Mouse (Mus musculus) cerebellum, postnatal 14 days (tissue): ENCODE measurements around the gene Itgb5.
A peak's percentile ranks its signal among the peaks of the same experiment; 100 is the strongest.

Source experiments
- DNase-seq, 2 experiments: peaks; one replicate each; pipeline ENCODE4 v3.0.0; 2021; ENCODE audit warnings: mixed read lengths in 2 of 2

Gene Itgb5

DNA sequence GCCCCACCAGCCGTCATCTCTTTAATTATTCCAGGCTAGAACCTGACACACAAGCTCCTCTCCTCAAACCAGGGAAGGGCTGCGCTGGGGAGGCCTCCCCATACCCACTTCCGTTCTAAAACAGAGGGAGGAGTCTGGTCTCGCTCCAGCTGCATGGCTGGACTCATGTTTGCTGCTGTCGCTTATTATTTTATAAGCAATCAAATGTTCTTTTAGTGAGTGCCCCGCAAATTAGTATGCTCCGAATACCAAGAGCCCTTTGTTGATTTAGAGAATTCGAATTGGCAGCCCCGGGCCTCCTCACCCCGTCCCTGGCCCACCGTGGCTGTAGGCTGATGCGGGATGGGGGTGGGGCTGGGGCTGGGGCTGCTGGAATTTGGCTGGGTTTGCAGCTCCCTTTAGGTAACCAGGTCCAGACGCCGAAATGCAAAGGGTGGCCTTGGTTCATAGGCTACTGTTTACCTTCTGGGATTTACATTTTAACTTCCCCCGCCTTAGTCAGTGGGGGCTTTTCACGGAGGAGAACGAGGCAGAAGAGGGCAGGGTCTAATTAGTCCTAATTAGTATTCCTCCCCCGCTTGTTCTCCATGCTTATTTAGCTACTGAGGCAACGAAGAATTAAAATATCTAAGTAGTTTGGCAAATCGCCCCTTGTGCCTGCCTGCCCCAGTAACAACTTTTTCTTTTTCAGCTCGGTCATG is 3.4 kb downstream of the Itgb5 start:
- DNase-seq: no peak

DNA sequence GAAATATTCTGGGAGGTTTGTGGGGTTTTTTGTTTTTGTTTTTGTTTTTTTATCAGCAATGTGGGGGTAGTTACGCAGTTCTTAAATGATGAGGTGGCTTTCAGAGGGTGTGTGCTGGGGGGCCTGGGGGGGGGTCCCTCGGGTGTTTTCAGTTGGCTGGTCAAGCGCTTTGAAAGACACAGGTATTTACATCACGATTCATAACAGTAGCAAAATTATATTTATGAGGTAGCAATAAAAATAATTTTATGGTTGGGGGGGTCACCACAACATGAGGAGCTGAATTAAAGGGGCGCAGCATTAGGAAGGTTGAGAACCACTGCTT is 3.9 kb downstream of the Itgb5 start:
- no peak for DNase-seq

DNA sequence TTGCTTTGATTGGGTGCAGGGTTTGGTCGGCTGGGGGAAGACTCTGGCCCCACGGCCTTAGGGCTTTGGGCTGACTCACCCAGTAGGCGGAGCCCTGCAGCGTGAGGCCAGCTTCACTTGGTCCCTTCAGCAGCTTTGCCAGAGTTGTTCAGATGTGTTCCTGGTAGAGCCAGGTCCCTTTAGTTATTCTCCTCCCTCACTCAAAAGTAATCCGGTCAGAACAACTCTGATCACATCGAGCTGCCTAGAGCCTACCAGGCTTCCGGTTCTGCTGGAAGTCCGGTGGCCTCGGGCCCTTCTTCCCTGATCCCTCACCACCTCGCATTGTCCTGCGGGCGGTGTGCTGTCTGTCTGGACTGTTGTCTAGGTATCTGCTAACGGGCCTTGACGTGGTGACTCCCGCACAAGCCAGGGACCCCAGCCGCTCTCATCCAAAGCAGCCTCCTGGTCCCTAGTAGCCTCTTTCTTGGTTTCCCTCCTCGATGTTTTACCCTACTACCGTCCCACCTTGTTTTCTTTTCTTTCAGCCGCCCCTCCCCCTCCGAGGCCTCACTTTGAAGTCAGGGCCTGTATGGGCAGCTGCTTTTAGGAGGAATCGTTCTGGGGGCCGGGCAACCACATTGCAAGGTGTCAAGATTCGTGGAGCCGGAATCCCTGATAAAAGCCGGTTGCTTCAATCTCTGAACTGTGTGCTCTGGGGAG is 4.5 kb downstream of the Itgb5 start:
- DNase-seq: no peak

DNA sequence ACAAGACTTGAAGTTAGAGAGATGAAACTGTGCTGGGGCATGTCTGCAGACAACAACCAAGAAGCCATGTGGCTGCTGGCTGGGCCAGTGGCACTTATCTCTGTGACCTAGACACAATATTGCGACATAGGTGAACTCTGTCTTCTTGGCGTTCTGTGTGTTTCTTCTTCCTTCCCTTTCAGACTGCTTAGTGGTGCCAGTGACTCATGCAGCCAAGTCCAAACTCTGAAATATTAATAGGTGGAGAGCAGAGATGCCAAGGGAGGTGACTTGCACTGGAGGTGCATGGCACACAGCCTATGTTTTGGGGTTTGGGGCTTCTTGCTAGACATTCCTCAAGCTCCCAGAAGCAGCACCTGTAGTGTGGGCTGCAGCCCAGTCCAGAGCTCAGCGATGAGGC is 7.2 kb downstream of the Itgb5 start:
- no peak for DNase-seq

DNA sequence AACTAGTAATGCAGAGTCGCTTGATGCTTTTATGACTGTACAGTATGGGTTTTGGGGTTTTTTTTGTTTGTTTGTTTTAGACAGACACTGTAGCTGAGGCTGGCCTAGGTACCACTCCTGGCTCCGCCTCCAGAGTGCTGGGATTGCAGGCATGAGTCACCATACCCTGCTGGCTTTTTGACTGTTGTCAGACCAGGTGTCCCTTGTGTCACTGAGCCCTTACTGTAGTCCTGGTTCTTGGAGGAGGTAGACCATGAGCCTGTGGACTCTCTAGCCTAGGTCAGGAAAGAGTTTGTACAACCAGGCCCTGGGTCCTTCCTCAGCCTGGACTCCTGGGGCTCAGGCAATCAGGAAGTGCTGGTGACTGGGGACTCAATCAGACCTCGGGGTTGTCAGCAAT is 7.7 kb downstream of the Itgb5 start:
- no peak for DNase-seq

DNA sequence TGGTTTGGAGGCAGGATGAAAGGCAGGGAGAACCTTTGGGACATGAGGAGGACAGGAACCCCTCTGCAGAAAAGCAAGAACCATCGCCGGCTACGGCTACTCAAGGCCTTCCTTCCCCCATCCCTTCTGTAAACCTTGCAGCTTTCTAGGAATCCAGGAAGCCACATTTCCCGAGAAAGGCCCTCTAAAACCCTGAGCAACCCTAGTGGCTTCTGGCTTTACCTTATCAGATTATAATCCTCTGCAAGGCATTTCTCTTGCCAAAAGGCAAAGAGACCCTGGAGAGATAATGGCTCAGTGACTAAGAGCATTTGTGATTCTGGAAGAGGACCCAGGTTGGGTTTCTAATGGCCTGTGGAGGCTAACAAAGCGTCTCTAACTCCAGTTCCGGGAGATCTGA is 11.2 kb downstream of the Itgb5 start:
- no peak for DNase-seq

GRCm38 (mm10) chr16:33842081-33842880 is 12.8 kb downstream of the Itgb5 start:
- peak; percentile 61 to 63 for DNase-seq

GRCm38 (mm10) chr16:33844150-33844611 is 14.7 kb downstream of the Itgb5 start:
- DNase-seq: no peak

- DNase-seq: no peak
Measured at GRCm38 (mm10) chr16:33844866-33845265, 15.4 kb downstream of the Itgb5 start.

DNA sequence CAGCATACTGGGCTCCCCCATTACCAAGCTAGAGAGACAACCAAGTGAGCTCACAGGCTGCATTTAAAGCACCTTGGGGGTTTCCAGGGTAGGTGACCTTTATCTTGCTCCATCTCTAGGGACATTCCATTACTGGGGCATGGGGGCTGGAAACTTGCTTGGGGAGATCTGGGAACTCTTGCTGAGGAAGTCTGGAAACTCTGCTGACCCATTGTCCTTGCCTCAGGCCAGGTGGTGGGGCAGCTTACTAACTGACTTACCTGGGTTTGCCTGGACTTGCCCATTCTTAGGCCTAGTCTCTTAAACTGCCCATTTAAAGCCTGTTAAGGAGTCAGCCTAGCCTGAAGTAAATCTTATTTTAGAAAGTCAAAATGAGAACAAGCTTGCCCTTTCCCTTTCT is 23.8 kb downstream of the Itgb5 start:
- no peak for DNase-seq

GRCm38 (mm10) chr16:33858766-33859165 is 29.3 kb downstream of the Itgb5 start:
- peak in 1 of 2 experiments; percentile 38 for DNase-seq

GRCm38 (mm10) chr16:33859380-33859779 is 29.9 kb downstream of the Itgb5 start:
- DNase-seq: no peak

- DNase-seq: peak; percentile 96 to 97
Measured at GRCm38 (mm10) chr16:33859988-33860700, 30.7 kb downstream of the Itgb5 start.

DNA sequence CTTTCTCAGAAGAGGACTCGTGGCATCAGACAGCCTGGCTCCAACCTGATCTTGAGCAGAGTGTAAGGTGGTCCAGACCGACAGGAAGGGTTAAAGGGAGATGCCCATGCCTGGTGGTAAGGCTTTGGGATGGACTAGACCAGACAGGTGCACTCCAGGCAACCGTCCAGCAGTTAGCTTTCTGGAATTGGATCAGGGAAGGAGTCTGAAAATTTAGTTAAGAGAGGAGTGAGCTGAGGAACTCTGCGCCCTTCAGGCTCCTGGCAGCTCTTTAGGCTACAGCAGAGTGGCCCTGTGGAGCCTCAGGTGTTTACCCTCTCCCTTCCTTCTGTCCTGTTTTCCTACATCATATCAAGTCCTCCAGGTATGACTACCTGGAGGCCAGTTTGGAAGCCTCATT is 32.9 kb downstream of the Itgb5 start:
- peak; percentile 55 to 65 for DNase-seq

DNA sequence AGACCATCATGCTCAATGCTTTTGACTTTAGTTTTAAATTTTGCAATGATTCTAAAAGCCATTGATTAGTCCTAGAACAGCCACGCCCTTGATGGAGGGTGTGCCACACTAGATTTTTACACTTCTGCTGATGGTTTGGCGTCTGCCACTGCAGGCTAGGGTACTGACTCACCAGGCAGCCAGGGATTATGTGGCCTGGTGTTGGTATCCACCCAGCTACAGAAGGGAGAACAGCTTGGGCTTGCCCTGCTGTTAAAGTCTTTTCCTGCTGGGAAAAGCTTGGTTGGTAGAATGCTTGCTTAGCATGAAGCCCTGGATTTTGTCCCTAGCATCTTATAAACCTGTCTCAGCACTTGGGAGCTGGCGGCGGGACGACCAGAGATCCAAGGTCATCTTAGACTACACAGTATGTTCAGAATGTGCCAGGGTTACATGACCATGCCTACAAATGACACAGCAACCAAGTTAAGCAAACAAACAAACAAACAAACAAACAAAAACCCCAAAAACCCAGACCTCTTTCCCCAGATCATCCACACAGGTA is 33.8 kb downstream of the Itgb5 start:
- peak in 1 of 2 experiments; percentile 54 for DNase-seq

GRCm38 (mm10) chr16:33870224-33870785 is 40.8 kb downstream of the Itgb5 start:
- DNase-seq: no peak

DNA sequence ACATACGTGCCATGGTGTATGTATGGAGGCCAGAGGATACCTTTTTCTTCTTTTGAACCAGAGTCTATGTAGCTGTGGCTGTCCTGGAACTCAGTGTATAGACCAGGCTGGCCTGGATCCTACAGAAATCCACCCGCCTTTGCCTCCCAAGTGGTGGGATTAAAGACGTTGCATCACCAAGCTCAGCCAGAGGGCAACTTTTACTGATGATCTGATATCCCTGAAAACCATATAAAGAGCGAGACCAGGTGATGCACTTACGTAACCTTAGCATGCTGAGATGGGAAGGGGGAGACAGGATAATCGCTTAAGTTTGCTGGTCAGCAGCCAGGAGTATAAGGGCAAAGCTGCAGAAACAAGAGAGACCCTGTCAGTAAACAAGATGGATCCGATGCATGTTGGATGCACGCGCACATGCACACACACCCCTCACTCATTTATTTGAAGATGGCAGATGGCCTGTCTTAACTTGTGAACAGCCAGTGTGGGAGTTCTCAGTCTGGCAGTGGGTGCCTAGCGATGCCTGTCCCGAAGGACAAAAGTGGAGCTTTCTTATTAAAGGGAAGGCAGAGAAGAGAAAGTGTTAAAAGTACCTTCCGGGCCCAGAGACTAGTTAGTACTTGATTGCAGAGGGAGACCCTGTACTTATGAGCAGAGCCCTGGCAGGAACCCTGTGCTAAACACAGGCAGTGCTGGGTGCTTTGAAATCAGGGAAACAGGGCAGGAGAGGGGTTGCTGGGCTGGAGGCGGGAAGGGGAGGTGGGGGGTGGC is 41.7 kb downstream of the Itgb5 start:
- DNase-seq: no peak

- DNase-seq: no peak
Measured at GRCm38 (mm10) chr16:33871865-33872443, 42.5 kb downstream of the Itgb5 start.

GRCm38 (mm10) chr16:33873282-33873681 is 43.8 kb downstream of the Itgb5 start:
- no peak for DNase-seq

DNA sequence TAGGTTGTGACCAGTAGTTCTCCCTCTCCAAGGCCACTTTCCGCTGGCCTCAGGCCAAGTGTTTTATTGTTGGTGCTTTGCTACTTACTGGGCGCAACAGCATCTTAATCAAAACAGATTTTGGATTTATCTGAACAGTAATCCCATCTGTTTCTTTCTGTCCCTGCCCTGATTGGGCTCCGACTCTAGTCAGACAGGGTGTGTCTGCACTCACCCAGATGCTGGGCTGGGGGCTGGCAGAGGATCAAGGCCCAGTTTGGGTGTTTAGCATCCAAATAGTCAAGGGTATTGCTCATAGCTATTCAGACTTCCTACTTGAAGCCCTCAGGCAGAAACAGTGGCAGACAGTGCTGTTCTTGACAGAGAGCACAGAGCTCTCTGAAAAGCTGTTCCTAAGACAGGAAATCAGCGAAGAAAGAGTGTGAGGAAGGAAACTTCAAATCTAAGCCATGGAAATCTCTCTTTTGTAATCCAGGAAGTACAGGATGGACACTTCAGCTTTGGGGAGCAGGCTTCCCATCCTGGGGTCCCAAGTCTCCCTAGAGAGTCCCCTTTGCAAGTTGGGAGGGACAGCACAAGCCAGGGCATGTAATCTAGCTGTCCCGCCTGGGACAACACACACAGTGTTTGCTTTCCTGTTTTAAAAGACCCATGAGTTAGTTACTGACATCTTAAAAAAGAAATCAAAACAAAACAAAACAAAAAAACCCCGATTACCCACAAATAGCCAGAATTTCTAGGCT is 48.7 kb downstream of the Itgb5 start:
- peak in 1 of 2 experiments; percentile 34 for DNase-seq
